Mouse (Mus musculus) spleen, adult 18-20 months (tissue): ENCODE results near the gene Idh1.

ENCODE experiments used
- DNase-seq, 2 experiments: peaks; one replicate each; pipeline ENCODE4 v3.0.0; 2022; ENCODE audit warnings: mixed read lengths in 2 of 2

Idh1 gene

DNA sequence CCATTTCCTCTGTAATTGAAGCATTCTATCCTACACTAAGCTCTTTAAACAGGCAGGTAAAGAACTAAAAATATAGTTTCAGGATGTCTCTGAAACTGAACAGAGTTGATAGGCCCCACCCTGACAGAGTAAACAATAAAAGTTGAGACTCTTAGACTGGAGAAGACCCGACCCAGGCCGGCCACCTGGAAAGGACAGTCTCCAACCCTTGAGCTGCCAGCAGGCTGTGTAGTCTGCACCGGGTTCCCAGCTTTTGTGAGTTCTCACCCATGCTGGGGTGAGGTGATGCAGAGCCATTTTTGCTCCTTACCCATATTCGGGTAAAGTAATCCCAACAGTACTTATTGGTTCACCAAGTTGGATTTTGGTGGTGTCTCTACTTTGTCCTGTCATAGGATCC lies 10.1 kb downstream of the Idh1 start:
- no peak for DNase-seq

DNA sequence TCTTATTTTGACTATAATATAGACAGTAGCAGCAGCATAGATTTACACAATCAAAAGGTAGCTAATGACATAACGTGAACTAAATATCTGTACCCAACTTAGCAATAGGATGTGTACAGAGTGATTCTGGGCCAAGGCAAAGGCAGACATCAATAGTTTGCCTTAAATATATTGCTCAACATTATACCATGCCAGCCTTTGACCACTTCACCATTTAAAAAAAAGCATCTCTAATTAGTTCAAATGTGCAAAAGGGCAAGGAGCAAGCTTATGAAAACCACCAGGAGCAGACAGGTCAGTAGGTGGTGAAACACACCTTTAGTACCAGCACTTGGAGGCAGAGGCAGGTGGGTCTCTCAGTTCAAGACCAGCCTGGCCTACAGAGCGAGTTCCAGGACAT lies 12.6 kb downstream of the Idh1 start:
- DNase-seq, result no peak

DNA sequence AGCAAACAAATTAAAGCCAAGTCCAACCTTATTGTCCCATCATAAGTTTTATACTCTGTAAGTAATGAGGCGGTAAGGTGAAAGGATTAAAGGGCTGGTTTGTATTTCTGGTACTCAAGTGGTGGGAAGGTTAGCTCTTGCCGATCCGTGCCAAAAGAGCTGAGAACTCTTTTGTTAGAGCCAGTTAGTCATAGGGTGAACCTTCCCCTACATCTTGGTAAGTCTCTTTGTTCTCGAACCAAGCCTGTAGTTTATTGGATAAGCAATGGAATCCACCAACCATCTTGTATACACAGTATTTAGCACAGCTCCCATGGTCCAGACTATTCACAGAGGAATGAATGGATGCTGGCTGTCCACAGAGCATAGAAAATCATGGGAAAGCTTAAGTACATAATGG lies 14.7 kb downstream of the Idh1 start:
- DNase-seq, result no peak

DNA sequence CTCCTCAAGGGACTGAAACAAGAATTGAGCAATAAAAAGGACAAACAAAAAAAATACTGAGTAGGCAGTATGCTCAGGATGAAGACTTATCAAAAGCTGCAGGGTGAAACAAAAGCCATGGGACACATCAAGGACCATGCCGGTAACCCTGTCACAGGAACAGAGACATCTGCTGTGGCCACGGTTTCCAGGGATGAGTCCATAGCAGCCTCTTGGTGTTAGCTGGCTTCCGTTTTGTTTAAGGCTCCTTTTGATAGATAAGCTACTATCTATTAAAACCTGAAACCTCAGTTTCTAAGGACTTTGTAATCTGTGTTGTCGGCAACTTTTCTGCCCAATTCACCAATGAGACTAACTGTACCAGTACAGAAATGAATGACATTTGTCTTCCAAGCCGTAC lies 16.4 kb downstream of the Idh1 start:
- no peak for DNase-seq

DNA sequence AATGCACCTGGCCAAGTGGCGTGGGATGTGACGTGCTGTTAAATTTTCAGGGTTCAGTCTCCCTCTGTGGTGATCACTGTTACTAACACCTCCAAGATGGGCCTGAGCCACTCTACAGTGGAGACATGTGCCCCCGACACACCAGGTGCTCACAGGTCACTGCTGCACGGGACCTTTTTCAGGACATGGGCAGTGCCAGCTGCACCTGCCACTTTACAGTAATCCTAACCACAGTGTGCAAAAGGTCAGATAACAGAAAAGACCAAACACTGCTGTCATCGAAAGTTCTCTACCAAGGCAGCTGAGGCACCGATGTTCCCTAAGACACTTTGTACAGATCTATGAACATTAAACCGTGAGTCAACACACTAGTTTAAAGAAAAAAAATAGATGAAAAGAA lies 16.8 kb downstream of the Idh1 start:
- no peak for DNase-seq

DNA sequence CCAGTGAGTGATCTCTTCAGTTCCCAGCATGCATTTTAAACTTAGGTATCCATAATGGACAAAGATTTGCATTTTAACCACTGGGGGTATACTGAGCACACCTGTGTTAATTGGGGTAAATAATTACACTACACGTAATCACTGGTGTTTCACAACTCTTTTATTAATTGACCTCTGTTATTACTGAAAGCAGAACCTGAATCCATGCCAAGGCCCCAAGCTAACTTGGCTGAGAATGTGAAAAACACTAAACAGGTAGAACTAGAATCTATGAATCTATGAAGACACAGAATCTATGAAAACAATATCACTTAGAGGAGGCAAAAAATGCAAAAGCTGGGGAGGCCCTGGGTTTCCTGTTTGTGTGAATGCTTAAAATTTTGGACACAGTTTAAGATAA lies 18.8 kb downstream of the Idh1 start:
- no peak for DNase-seq

DNA sequence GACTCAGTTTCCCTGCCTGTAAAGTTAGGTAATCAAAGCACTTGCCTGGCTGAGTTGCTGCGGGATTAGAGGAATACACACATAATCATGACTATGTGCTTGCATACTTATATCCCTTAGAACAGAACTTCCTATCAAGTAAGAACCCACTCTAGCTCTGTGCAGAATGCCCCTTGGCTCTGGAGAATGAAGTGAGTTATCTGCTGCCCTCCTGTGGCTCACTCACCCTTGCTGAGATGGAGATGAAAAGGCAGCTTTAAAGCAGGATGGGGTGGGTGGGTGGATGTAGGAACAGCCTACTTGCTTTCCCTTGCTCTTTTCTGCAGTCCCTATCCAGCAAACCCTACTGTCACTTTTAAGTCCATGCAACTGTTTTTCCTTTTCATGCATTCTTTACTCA lies 24.1 kb downstream of the Idh1 start:
- DNase-seq, result no peak

DNA sequence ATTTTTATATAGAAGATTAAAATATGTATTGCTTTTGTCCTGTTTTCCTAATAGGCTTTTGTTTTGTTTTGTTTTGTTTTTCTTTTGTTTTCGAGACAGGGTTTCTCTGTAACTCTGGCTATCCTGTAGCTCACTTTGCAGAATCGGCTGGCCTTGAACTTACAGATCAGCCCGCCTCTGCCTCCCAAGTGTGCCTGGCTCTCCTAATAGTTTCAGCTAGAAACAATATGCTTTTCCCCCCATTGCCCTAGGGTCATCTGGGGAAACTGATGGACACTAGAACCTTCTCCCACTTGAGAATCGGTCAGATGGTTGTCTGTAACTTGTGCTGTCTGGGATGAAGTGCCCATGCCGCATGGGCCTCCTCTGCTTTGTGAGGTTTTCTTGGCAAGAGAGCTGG lies 30.2 kb downstream of the Idh1 start:
- DNase-seq, result no peak

DNA sequence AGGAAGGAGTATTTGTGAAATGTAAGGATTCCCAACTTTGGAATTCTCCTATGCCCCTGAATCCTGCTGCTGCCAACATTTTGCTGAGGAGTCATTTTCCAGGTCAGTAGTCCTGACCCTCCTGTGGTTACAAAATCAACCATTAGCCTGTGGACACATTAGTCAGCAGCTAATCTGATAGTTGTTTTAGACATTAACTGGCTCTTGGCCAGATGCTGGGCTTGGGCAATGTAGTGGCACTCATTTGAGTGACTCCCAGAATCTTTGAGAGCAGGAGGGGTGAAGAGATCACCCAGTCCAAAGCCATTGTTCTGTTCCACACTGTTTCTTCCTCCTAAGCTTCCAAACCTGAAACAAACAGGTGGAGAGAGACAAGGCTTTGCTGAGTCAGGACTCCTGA lies 31.5 kb downstream of the Idh1 start:
- no peak for DNase-seq

DNA sequence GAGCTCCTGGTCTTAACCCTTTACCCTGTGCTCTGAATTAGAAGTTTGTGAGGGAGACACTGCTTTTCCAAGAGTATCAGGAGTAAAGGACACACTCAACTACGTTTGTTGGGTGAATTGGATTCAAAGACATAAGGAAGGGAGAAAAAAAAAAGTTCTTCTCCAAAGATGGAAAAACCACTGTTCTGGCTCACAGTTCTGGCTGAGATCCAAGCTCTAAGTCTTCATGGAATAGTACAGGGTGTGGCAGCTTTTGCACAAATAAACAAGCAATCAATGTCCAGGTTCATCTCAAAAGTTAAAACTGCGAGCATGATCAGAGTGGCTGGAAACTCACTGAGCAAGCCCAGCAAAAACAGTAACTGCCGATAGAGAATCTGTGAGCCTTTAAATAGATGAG lies 38.3 kb downstream of the Idh1 start:
- DNase-seq, result no peak

DNA sequence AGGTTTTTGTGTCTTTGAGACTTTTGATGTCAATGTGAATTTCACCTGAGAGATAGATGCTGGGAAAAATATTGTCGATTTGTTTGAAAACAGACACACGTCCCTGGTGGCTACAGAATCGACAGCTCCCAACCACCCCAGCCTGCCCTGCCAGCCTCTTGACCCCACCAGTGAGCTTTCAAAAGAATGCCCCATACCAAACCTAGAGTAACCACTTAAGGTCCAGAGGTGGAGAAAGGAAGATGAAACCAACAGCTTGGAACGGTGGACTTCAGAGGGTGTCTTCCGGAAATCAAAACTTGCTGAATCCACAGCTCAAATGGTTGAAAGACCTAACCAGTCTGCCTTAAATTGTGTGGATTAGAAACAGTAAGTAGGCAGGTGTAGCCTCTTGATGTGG lies 39.0 kb downstream of the Idh1 start:
- no peak for DNase-seq

DNA sequence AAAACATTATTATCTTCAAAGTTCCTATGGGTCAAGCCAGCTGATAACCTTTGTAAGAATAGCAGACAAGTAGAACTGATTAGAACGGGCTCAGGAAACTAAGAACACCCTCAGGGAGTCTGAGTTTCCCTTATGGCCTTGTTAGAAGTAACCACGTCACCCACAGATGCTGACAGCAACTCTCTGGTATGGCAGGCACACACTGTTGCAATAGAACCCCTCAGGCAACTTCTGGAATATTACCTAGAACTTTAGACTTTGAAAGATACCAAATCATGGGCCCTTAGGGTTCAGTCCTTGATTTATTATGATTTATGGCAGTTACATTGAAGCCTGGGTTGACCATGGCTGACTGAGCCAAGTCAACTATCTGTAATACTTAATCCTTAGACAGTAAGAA lies 39.7 kb downstream of the Idh1 start:
- DNase-seq, result no peak

DNA sequence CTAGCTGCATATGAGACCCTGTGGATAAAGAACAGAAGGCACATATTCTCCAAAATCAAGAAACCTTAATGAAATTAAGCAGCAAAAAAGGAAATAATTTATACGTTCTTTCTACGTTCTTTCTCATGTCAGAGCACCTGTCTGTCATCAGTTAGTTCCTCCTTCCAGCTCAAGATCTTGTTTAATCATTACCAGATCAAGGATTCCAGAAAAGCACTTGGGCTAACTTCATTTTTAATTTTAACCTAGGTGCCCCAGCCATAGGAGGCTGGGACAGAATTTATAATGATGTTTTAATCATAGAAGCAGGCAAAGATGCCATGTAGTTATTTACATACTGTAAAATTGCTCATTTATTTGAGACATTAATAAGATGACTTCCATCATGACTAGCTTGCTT lies 41.5 kb downstream of the Idh1 start:
- no peak for DNase-seq

DNA sequence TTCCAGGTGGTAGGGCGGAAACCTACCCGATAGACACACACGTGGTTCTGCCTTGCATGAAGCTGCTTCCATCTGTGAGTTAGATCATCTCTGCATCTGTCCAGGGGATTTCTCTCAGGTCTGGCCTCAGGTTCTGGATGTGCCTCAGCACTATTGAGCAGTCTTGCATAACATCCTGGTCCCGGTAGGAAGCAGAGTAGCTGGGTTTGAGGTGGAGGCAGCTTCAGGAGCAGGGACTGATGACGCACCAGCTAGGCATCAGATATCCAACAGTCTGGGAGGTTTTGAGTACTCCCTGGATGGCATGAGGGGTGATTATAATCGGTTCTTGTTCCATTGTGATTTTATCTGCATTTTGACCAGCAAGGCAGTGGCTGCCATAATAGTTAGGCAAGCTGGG lies 48.7 kb downstream of the Idh1 start:
- no peak for DNase-seq

DNA sequence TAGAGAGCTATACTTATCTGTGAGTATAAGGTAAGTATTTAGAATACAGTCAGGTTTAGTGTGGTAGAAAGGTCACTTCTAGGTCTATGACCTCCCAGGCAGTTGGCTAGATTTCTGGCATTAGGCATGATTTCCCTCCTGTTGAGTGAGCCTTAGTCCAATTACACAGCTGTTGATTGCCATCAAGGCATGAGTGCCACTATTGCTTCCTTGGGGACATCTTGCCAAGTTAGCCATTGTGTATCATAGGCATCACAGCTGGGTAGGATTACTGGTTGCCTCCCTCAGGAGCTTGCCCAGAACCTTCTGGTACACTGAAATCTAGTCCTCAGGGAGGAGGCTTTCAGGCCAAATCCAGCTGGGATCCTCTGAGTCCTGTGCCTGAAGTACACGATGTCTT lies 53.5 kb downstream of the Idh1 start:
- DNase-seq, result no peak

DNA sequence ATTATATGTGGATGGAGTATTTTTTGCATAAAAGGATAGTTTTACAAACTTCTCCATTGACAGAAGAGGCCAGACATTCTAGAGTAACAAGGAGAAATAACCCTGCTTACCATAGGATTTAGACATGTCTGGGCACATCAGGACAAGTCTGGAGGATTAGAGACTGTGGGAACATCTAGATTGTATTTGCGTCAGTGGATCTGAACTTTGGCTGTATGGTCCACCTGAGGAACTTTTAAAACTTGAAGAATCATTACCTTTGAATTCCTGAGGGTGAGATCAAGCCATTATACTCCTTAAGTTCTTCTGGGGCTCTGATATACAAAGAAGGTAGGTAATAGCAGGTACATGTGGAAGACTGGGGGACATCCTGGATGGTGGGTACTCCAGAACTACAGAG lies 54.6 kb downstream of the Idh1 start:
- no peak for DNase-seq

DNA sequence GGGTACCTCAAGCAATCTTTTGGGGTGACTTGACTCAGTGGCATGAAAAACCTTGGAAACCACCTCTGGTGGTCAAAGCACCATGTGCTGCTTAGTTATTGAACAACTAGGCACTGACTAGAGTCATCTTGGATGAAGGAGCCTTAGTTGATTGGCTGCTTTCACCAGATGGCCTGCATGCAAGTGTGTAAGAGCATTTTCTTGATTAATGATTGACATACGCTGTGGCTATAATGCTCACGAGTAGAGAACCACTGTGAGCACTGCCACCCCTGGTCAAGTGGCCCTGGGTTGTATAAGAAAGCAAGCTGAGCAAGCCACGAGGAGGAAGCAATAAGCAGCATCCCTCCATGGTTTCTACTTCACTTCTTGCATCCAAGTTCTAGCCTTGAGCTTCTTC lies 56.1 kb downstream of the Idh1 start:
- DNase-seq, result no peak

DNA sequence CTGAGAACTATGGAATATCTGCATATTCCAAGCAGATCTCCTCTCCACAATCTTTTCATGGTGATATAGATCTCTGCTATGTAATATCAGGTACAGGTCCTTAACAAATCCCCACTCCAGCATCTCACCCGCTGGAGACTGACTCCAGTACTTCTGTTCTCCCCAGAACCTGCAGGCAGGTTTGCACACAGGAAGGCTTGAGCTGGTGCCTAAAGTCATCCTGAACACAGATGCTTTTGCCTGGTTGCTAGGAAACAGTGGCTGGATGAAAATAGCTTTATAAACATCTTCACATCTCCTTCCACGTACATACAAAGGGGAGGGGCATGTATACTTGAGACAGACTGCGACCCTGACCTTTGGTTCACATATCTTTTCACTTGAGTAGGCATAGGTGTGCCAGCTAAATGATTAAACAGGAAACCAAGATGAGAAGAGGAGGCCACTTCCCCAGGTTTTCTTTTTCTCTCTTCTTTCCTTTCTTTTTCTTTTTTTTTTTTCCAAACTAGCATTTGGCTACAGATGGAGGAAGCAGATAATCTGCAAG lies 56.6 kb downstream of the Idh1 start:
- no peak for DNase-seq

DNA sequence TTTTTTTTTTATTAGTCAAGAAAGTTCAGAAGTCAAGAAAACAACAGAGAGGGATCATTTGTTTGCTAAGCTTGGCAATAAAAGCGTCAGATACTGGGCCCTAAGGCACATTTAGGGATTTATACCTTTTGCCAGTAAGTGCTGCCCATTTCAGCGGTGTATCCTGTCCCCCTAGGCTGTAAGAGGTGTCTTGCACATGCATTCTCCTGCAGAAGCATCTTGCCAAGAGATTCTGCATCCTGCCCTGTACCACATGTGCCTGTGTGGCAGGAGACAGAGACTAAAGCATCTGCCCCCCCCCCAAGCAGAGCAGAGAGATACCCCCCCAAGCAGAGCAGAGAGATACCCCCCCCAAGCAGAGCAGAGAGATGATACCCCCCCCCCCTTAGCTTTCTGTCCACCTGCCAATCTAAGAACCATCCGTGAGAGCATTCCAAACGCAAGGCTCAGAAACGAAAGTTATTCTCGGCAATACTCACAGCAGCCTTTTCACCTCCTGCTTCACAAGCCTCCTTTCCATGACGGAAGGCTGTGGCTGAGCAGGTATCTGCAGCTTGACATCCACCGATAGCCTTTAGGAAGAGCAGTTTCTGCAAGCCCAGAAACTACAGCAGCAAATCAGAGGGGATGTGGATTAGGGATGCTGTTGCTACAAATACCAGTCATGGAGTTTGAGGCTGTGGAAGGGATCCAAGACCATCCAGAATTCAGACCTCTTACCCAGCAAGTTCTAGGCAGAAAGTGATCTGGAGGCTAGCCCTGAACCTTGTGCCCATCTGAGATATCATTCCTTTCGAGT lies 63.5 kb downstream of the Idh1 start, which contains the start of gene D630023F18Rik:
Gene D630023F18Rik (minus strand): TSS at position 641 of the 799 bp plus-strand sequence.
- DNase-seq, result no peak

DNA sequence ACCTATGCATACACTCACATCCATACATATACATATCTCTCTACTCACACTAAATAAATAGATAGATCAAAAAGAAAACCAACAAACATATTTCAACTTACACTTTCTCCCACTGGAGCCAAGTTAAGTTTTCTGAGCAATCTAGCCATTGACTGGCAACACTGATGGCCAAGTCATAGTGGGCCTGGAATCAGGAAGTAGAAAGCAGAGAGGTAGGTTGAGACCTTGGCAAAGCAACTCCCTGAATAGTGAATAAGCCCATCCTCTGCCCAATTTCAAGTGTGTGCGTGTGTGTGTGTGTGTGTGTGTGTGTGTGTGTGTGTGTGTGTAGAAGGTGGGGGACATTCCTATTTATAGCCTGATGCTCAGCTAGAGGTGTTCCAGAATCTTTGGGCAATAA lies 66.9 kb downstream of the Idh1 start, which contains the start of gene Gm28845:
Gene Gm28845 (minus strand): TSS at position 121 of the 400 bp plus-strand sequence.
- DNase-seq, result no peak

DNA sequence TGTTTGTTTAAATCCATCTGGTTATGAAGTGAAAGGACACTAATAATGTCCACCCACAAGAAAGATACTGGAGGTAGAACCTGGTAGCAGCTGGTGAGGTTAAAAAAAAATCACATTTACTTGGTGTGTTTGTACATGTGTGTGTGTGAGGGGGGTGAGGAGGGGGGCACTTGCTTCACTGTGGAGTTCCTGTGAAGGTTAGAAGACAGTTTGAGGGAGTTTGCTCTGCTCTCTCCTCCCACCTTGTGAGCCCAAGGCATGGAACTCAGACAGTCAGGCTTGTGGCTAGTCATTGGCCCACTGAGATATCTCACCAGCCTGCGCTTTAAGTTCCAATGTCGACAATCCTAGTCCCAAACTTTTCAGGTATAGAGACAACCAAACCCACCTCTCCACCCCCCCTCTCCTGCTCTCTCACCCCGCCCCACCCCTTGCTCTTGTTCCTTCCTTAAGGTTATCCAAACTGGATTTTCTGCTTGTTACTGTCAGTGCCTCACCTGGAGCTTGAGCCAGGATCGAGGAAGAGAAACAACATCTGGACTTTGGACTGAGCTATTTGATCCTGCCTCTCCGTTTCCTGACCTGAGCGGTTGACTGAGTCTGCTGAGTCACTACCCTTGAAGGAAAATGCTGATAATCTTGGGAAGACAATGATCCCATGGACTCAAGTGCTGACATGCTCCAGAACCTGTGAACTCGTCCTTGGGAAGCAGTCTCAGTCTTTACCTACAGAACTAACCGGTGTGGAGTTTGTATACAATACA lies 68.0 kb downstream of the Idh1 start:
- DNase-seq, result no peak

DNA sequence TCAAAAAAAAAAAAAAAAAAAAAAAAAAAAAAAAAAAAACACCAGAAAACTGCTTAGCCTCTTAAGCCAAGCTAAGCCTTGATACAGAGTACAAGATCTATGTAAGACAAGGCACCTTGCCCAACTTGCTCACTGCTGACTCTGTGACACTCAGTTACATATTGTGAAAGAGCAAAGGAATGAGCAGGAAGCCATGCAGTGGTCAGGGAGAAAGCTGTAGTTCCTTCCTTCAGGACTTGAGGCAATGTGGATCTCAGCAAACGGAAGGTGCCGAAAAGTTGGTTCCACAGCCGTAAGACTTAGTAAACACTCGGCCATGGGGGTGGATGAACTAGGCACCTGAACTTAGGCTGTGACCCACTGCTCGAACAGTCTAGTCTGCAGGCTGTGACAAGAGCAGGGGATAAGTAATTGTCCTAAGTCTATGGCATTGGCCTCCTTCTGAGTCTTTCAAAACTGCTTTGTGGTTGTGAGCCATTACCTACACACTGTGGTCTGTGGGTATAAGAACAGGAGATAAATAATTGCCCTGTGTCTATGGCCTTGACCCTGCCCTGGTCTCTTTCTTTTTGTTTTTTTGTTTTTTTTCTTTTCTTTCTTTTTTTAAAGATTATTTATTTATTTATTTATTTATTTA lies 72.6 kb downstream of the Idh1 start:
- no peak for DNase-seq

DNA sequence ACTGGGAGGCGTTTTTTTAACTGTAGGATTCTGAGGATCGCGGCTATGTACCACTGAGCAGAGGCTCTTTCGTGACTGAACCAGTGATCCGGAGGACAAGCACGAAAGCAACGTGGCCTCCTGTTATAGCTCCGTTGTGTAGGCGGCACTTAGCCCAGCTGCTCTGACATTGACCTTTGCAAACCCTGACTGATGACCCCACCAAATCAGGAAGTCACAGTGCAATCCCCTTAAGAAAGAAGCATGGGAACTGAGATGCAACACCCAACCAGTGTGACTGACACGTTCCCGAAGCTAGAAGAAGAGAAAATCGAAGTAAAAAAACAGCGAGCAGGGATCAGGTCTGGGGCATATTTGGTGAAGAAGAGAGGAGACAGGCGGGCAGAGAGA lies 73.5 kb downstream of the Idh1 start:
- no peak for DNase-seq
